Mouse (Mus musculus) intestine, embryonic 15.5 days (tissue): ENCODE results near the gene Glipr2. TPM values are rescaled to one million over a fixed set of nuclear protein-coding genes. Genes with fewer than 3 reads are reported as not detected.

Experiments used
- ATAC-seq: fragments of 200-750 bp; cut with Nextera tagmentation; 2 replicates; pipeline ENCODE4 v1.8.0; 2017; ENCODE audit warnings: moderate TSS enrichment, moderate library complexity
- H3K27ac ChIP-seq: fragments of 300-500 bp; sonication (generic); 2 replicates; pipeline ENCODE4 v1.5.1; 2015; ENCODE audit warnings: mild to moderate bottlenecking, inconsistent platforms
- H3K27me3 ChIP-seq: fragments of 300-500 bp; sonication (generic); replicated peaks from 2 replicates; pipeline ENCODE4 v1.6.1; 2015; ENCODE audit warnings: inconsistent platforms
- H3K36me3 ChIP-seq: fragments of 300-500 bp; sonication (generic); 2 replicates; pipeline ENCODE4 v1.6.1; 2015; ENCODE audit warnings: inconsistent platforms
- H3K4me1 ChIP-seq: fragments of 300-500 bp; sonication (generic); replicated peaks from 2 replicates; pipeline ENCODE4 v1.6.1; 2015; ENCODE audit warnings: inconsistent platforms
- H3K4me2 ChIP-seq: fragments of 300-500 bp; sonication (generic); replicated peaks from 2 replicates; pipeline ENCODE4 v1.6.1; 2015; ENCODE audit warnings: mild to moderate bottlenecking, inconsistent platforms
- H3K4me3 ChIP-seq: fragments of 300-500 bp; sonication (generic); replicated peaks from 2 replicates; pipeline ENCODE4 v1.5.1; 2015; ENCODE audit warnings: inconsistent platforms
- H3K9ac ChIP-seq: fragments of 300-500 bp; sonication (generic); 2 replicates; pipeline ENCODE4 v1.6.1; 2015; ENCODE audit warnings: inconsistent platforms
- H3K9me3 ChIP-seq: fragments of 300-500 bp; sonication (generic); 2 replicates; pipeline ENCODE4 v1.6.1; 2016; ENCODE audit warnings: inconsistent platforms
- WGBS: fragments of 180-500 bp; shearing (Covaris S2); methylation state at CpG from one replicate; pipeline ENCODE4 v1.1.7; 2015; 5-methylcytosine and 5-hydroxymethylcytosine counted together
- polyA plus RNA-seq: library from polyadenylated mRNA; unstranded; fragments of >200 nt; fragmentation: Nextera tagmentation; extraction: Ambion mirVana; gene quantifications from 2 replicates; pipeline ENCODE4 v1.2.1, GENCODE M21; 2015

The Glipr2 gene
- polyA plus RNA-seq, 1 experiment from 2014 or later = 88.7 TPM

DNA sequence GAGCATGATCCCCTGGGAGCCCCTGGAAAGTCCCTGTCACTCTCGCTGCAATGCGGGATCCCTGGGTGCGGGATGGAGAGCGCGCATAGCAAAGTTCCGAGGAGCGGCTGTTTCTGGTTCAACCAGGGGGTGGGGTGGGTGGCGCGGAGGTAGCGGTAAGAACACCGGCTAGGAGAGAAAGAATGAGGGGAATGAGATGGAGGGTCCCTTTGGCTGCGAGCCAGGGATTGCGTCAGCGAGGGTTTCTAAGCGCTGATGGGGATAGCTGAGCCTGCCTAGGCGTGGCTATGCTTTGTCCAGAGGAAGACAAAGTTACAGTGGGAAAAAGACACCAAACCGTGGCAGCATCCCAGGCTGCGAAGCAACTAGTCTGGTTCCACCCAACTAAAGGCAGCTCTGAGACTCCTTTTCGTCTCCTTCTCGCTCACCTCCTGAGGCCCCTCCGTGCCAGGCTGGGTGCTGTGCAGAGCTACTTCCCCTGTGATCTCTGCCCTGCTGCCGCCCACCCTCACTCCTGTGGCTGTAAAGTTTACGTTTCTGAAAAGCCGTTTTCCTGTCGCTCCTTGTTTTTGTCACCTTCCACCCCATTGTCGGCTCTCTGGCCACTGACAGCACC lies 753 bp downstream of the Glipr2 start:
- peak overlapping the region; percentile 70 for H3K4me3 ChIP-seq
- peak; percentile 53 for ATAC-seq
- peak overlapping the region; percentile 67 for H3K9ac ChIP-seq
- H3K36me3 ChIP-seq = no peaks in the 10 kb centered on the region
- peaks cover 22% of the 10 kb centered on the region for H3K4me1 ChIP-seq
- H3K27ac ChIP-seq = peak overlapping the region; percentile 92
- no peaks in the 10 kb centered on the region for H3K27me3 ChIP-seq
- no peaks in the 10 kb centered on the region for H3K9me3 ChIP-seq
- peak overlapping the region; percentile 96 for H3K4me2 ChIP-seq
- WGBS = 0% methylated on average over 26 of the region's 26 CpGs

DNA sequence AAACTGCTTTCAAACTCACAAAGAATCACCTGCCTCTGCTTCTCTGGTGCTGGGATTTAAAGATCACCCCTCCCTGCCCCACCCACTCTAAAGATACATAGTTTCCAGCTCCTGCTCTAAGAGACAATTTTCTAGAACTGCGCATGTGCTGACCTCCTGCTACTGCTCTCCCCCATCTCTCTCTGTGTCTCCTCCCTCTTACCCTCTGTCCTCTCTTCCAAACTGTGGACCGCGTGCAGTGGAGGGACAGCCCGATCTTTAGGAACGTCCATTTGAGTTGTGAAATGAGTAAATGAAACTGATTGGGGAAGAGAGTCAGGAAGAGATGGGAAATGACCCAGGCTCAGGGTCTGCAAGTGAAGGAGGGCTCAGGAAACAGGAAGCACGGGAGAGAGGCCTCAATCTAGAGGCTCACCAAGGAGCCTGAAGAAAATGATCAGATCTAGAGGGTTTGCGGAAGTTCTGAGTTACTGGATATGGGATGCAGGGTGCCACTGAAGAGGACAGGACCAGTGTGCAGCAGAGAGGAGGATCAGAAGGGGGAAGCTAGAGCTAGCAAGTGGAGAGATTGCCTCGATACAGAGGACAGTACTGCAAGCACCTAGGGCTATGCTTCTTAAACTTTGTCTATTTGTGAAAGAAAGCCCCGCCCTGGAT lies 2.5 kb downstream of the Glipr2 start:
- H3K9ac ChIP-seq = no peak overlapping the region
- H3K4me2 ChIP-seq = peak overlapping the region; percentile 96
- H3K27me3 ChIP-seq = no peaks in the 10 kb centered on the region
- WGBS = 53% methylated on average over 9 of the region's 9 CpGs
- ATAC-seq = no peak
- no peaks in the 10 kb centered on the region for H3K9me3 ChIP-seq
- peaks cover 32% of the 10 kb centered on the region for H3K4me1 ChIP-seq
- H3K27ac ChIP-seq = no peak overlapping the region
- H3K36me3 ChIP-seq = no peaks in the 10 kb centered on the region
- no peak overlapping the region for H3K4me3 ChIP-seq

DNA sequence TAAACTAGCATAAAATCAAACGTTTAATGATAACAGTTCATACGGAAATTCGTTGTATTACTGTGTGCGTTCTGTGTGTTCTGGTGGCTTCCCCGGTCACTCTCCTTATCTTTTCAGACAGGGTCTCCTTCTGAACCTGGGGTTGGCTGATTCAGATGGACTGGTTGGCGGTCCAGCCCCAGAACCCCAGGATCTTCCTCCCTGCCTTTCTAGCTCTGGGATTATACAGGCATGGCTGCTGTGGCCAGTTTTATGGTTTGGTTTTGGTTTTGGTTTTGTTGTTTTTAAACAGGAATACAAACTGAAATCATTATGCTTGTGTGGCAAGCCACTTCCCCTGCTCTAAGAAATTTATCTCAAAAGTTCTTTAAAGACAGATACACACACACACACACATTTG lies 3.0 kb downstream of the Glipr2 start:
- Histone ChIP-seq H3K4me2 (peak overlapping the region; percentile 96), H3K27me3 (no peaks in the 10 kb centered on the region), H3K4me1 (peaks cover 35% of the 10 kb centered on the region), H3K36me3 (no peaks in the 10 kb centered on the region), H3K9me3 (no peaks in the 10 kb centered on the region), H3K4me3 (no peak overlapping the region), H3K27ac (no peak overlapping the region), H3K9ac (no peak overlapping the region)
- no peak for ATAC-seq
- 58% methylated on average over 6 of the region's 6 CpGs for WGBS

DNA sequence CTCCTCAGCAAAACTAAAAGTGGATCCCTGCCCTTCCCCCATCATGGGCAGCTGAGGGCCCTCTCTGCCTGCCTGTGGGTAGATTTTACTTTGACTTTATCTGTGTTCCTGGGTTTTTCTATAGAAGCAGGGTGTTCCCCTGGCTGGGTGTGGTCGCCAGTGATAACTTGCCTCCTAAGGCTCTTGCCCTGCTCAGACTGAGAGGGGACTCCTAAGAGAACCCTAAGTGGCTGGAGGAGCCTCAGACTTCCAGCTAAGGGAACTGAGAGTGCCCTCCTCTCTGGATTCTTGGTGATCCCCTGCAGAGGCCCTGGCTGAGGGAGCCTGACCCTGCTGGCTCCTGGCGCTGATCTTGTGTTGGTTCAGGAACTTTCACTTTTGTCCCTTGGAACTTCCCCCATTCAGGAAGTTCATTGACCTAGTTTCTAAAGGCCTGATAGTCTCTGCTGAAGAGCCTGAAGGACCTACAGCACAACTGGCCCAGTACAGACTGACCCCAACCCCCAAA lies 7.2 kb downstream of the Glipr2 start:
- H3K9ac ChIP-seq = no peak overlapping the region
- no peaks in the 10 kb centered on the region for H3K9me3 ChIP-seq
- H3K4me1 ChIP-seq = peaks cover 41% of the 10 kb centered on the region
- 0 out of 2 replicates have a peak overlapping the region, but pooled peaks have one; percentile 9 for H3K4me2 ChIP-seq
- 0 out of 2 replicates have a peak overlapping the region, but pooled peaks have one; percentile 25 for H3K27ac ChIP-seq
- peak; percentile 44; the same call in 1 of the 2 replicates for ATAC-seq
- H3K4me3 ChIP-seq = no peak overlapping the region
- 46% methylated on average over 2 of the region's 2 CpGs for WGBS
- H3K27me3 ChIP-seq = no peaks in the 10 kb centered on the region
- no peaks in the 10 kb centered on the region for H3K36me3 ChIP-seq

DNA sequence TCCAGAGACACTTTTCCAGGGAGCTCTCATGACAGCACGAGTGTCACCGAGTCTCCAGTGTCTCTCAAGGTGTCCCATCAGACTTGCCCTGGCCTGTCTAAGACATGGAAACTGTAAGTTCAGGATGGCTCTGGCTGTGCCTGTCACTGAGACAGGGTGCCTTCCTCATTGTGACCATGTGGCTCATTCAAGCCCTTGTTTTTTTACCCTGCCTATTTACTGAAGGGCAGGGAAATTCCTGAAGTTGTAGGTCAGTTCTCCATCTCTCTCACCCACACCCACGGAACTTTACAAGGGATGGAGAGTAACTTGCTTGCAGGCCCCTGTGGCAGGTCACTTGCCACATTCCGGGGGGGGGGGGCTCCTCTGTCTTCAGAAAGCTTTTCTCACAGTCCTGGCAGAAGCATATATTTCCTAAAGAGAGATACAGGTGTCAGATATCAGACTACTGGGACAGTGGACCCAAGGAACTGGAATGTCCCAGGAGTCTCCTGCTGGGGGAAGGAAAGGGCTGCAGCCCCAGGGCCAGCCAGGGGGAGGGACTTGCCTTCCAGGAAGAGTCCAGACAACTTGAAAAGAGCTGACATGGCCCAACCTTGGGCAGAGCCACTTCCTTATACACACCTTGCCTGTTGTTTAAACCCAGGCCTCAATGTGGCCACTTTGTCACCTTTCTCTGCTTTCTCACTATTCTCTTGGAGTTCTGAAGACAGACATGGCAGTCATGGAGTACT lies 7.9 kb downstream of the Glipr2 start:
- Histone ChIP-seq H3K4me2 (no peak overlapping the region), H3K4me1 (peaks cover 38% of the 10 kb centered on the region), H3K4me3 (no peak overlapping the region), H3K9me3 (no peaks in the 10 kb centered on the region), H3K9ac (no peak overlapping the region), H3K36me3 (no peaks in the 10 kb centered on the region), H3K27me3 (no peaks in the 10 kb centered on the region), H3K27ac (no peak overlapping the region)
- WGBS = 54% methylated on average over 4 of the region's 4 CpGs
- ATAC-seq = peak; percentile 47; the same call in 1 of the 2 replicates

DNA sequence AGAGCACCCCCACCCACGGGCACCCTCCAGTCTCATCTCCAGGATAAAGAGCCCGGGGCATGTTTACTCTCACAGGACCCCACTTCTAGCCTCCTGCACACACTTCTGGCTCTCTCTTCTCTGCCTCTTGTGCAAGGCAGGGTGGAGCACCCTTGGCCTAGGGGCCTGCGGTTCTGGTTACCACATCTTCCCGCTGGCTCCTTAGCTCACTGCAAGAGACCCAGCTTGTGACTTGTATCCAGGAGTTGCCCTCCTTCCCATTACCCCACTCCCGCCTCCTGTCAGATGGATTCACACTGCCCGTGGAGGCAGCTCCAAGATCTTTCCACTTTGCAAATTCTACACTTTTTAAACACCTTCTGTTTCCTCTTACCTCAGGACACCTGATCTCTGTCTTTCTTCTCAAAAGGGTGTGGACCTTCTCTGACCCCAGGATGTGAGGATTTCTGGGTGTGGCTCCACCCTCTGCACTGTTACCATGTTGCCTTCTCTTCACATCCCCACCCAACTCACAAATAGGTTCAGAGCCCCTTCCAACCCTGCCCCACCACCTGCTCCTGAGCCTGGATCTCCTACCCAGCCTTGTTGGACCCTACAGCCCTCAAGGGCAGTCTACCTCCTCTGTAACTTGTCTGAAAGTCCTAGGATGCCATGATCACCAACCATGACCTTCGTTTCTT lies 8.8 kb downstream of the Glipr2 start:
- Histone ChIP-seq H3K9me3 (no peaks in the 10 kb centered on the region), H3K27me3 (no peaks in the 10 kb centered on the region), H3K4me3 (no peak overlapping the region), H3K9ac (no peak overlapping the region), H3K27ac (no peak overlapping the region), H3K4me1 (peaks cover 38% of the 10 kb centered on the region), H3K4me2 (no peak overlapping the region), H3K36me3 (no peaks in the 10 kb centered on the region)
- no peak for ATAC-seq
- WGBS = 78% methylated on average over 7 of the region's 7 CpGs

DNA sequence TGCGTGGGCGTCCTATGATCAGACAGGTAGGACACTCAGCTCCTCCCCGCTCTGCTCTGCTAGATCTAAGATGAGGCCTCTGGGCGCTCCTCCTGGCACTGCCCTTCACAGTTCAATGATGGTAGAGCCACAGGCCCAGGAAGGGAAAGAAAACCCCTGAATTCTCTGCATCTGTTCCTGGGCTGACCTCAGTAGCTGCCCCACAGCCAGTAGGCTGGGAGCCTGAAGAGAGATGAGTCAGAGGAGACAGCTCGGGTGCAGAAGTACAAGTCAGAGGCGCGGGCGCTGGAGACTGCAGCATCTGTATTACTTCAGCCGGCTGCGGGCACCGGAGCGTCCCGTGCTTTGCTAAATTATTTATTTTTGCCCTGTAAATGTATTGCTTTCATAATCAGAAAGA lies 11.4 kb downstream of the Glipr2 start:
- WGBS = 41% methylated on average over 13 of the region's 13 CpGs
- H3K4me2 ChIP-seq = peak overlapping the region; percentile 9; the same call in 1 of the 2 replicates

DNA sequence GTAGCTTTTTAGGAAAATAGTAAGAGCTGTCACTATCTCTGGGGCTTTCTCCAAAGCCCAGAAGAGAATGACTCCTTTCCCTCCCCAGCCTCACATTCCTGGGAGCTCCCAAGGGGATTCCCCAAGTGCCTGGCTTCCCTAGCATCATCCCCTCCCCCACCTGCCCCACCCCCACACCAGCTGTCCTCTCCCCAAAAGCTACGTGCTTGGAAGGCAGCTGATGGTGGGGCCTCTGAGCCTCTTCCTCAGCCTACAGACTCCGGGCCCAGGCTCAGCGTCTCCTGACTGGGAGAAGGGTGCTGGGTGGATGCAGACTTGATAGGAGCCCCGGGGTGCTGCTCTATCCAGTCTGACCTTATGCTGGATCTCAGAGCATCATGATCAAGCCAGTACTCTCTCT lies 12.2 kb downstream of the Glipr2 start:
- 0 out of 2 replicates have a peak overlapping the region, but pooled peaks have one; percentile 19 for H3K4me2 ChIP-seq
- no peak overlapping the region for H3K9ac ChIP-seq
- ATAC-seq = no peak
- peak overlapping the region; percentile 44; the same call in 1 of the 2 replicates for H3K27ac ChIP-seq
- H3K27me3 ChIP-seq = no peaks in the 10 kb centered on the region
- H3K4me1 ChIP-seq = peaks cover 43% of the 10 kb centered on the region
- H3K36me3 ChIP-seq = no peaks in the 10 kb centered on the region
- WGBS = 22% methylated on average over 4 of the region's 4 CpGs
- no peak overlapping the region for H3K4me3 ChIP-seq
- no peaks in the 10 kb centered on the region for H3K9me3 ChIP-seq

More for the DNA sequence above, 11.4 kb downstream of the Glipr2 start:
- Histone ChIP-seq H3K4me3 (no peak overlapping the region), H3K27me3 (no peaks in the 10 kb centered on the region), H3K9ac (no peak overlapping the region), H3K36me3 (no peaks in the 10 kb centered on the region), H3K27ac (peak overlapping the region; percentile 66), H3K9me3 (no peaks in the 10 kb centered on the region), H3K4me1 (peaks cover 51% of the 10 kb centered on the region)
- no peak for ATAC-seq

DNA sequence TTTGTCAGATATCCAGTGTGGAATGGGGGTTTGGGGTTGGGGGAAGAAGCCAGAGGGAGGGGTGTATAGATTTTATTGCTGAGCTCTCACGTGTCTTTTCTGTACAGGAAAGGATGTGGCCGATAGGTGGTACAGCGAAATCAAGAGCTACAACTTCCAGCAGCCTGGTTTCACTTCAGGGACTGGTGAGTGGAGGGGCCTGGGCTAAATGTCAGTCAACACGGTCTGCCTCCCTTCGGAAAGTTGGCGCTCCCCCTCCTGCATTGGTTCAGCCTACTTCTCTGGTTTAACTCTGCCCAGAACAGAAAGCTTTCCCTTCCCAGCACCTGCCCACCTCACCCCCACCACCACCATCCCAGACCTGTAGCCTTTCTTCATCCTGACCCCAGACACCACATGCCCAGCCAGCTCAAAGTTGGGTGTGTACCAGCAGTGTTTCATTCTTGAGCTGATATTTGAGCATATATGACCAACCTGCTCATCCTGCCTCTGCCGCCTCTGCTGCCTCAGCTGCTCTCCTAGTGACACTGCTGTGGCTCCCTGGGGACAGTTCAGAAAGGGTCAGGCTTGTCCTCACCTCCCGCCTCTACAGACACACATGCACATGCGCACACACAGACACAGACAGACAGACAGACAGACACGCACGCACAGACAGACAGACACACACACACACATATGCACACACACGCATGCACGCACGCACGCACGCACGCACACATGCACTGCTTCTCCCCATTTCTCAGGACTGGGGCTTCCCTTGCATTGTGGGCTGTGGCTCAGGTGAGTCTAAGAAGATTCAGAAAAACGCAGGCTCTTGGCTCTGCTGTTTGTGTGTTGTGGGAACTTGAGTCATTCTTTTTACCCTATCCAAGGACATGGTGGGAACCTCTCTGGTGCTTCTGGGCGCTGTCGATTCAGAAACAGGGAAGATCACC lies 13.5 kb downstream of the Glipr2 start:
- Histone ChIP-seq H3K4me1 (peaks cover 33% of the 10 kb centered on the region), H3K9me3 (no peaks in the 10 kb centered on the region)

DNA sequence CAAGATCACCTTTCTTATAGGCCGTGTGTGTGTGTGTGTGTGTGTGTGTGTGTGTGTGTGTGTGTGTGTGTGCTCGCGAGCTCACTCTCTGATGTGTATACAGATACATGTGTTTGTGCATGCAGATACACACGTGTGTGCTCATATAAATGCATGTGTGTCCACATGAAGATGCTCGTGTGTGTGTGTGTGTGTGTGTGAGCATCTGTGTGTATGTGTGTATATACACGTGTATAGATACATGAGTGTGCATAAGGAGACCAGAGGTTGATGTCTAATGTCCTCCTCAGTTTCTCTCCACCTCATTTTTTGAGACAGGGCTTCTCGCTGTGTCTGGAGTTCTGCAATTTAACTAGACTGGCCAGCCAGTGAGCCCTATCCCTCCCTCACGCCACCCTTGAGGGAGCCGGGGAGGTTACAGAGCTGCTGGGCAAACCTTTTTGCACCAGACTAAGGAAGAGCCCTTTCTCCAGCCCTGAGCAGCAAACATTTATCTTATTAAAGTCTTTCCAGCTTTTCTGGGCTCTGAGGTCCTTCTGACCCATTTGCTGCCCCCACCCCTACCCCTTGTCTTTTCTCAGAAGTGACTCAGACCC lies 14.4 kb downstream of the Glipr2 start:
- Histone ChIP-seq H3K4me1 (peaks cover 27% of the 10 kb centered on the region), H3K4me3 (no peak overlapping the region), H3K27ac (peak overlapping the region; percentile 78), H3K4me2 (peak overlapping the region; percentile 26), H3K9me3 (no peaks in the 10 kb centered on the region), H3K27me3 (no peaks in the 10 kb centered on the region), H3K36me3 (no peaks in the 10 kb centered on the region), H3K9ac (no peak overlapping the region)
- ATAC-seq = peak; percentile 18
- WGBS = 65% methylated on average over 9 of the region's 9 CpGs

More for the DNA sequence above, 13.5 kb downstream of the Glipr2 start:
- no peaks in the 10 kb centered on the region for H3K36me3 ChIP-seq
- 84% methylated on average over 20 of the region's 20 CpGs for WGBS
- no peak overlapping the region for H3K9ac ChIP-seq
- H3K27ac ChIP-seq = no peak overlapping the region
- no peak overlapping the region for H3K4me2 ChIP-seq
- H3K4me3 ChIP-seq = no peak overlapping the region
- no peak for ATAC-seq
- H3K27me3 ChIP-seq = no peaks in the 10 kb centered on the region

DNA sequence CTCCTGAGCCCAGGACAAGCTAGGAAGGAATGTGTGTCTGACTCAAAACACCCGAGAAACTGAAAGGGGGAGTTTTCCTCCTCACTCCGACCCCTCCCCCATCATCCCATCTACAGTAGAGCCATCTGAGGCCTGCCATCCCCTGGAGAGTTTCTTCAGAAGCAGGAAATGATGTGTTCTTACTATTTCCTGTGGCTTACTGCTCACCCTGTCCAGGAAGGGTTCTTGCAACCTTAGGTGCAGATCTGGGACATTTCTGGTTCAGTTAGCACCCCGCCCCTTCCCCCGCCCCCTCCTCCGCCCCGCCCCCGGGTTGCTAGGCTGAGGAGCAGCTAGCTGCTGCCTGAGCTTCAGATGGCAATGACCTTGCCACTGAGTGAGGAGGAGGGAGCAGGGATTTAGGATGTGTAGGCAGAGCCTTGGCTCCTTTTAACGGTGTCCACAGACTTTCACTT lies 15.0 kb downstream of the Glipr2 start:
- WGBS = 2% methylated on average over 8 of the region's 8 CpGs
- Histone ChIP-seq H3K4me1 (peaks cover 27% of the 10 kb centered on the region), H3K4me2 (peak overlapping the region; percentile 26), H3K9ac (no peak overlapping the region), H3K4me3 (no peak overlapping the region), H3K9me3 (no peaks in the 10 kb centered on the region), H3K27ac (peak overlapping the region; percentile 78), H3K36me3 (no peaks in the 10 kb centered on the region), H3K27me3 (no peaks in the 10 kb centered on the region)
- peak; percentile 62 for ATAC-seq
